Mouse (Mus musculus): Measurements from ENCODE around the gene Nxf7.

- TF ChIP-seq CTCF (IDR thresholded peaks at IDR 0.05; ENCODE audit: low read depth) (no peak), EP300 (optimal IDR thresholded peaks at IDR 0.05) (no peak)
These were observed 35.7 kb downstream of the Nxf7 start for GRCm38 (mm10) chrX:135562841-135563240.
